Mouse (Mus musculus) c-Kit-negative CD71-positive TER-119-positive erythroid progenitor cells, embryonic 14.5 days (primary cell): Measurements from ENCODE around the gene Defb29.

Experiments used
- DNase-seq: peaks from one replicate; pipeline ENCODE4 v3.0.0-alpha.2; 2013; ENCODE audit warnings: low read depth, low spot score

The Defb29 gene

DNA sequence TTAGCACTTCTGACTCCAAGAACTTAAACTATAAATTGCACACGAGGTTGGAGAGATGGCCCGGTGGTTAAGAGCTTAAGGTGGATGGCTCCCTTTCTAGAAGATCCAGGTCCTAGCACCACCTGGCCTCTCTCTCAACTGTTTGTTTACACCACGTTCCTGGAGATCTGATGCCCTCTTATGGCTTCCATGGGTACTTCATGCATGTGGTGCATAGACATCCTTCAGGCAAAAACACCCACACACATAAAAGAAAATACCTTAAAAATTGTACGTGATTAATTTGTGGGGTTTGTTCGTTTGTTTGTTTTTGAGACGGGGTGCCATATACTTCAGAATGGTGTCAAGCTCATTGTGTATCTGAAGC is 39.1 kb downstream of the Defb29 start:
- no peak for DNase-seq

DNA sequence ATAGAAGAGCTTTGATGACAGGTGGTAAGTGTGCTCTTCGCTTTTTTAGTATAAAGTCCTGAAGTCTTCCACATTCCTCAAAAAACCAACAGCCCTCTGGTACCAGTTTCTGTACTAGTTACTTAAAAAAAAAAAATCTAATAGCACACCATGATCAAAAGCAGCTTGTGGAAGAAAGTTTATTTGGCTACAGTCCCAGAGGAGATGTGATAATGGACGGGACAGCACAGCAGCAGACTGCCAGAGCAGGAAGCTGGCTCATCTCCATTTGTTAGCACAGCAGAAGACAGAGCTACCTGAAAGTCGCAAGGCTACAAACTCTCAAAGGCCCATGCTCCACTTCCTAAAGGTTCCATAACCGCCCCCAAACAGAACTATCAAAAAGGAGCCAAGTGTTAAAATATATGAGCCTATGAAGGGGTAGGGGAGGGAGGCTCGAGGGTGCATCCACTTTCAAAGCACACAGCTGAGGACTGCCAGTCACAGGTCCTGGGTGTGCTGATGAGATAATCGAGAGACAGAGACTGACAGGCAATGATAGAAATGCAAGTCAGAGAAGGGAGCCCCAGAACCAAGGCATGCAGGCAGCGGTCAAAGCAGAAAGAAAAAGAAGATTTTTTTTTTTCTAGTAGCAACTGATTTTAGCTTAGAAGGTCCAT is 39.6 kb downstream of the Defb29 start:
- DNase-seq, result no peak

DNA sequence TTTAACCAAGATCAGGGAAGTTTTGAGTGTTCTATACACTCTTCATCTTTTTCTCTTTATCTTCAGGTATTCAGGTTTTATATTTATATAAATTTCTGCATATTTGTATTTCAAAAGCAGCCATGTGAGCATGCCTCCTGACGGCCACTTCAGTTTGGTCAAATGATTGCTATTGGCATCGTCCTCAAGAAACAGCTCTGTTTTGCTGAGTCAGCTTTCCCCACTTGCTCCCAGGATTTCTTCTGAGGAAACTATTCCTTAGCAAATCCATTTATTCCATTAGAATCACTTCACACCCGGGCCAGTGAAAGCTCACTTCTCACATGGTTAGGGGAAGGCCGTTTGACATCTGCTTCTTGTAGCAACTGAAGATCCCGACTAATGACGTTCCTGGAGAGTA is 41.9 kb downstream of the Defb29 start:
- no peak for DNase-seq

DNA sequence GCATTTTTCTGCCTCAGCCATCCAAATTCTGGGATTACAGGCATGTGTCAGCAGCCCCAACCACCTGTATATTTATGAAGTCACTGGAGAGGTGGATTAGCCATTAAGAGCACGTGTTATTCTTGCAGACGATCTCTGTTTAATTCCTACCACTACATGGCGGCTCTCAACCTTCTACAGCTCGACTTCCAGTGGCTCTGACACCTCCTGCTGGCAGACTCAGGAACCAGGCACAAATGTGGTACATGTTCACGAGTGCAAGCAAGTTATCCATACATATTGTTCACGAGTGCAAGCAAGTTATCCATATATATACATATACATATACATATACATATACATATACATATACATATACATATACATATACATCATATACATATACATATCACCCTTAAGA is 46.7 kb downstream of the Defb29 start:
- DNase-seq, result no peak

DNA sequence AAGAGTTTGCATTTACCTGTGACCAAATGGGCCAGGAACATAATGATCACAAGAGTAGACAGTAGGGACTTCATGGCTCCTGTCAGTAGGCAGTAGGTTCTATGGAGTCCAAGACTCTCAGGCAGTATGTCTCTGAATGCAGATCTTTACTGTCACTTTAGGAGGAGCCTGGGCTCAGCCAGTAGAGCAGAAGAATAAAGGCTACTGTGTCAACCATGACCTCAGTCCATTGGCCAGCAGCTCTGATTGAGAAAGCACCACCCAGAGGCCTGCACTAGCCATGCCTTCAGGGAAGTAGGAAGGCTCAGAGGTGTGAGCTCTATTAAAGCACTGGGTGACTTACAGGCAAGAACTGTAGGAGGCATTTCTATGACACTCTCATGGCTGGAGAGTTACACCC is 49.9 kb downstream of the Defb29 start, which contains the start of gene Defb22:
TSS of gene Defb22 (minus strand) at position 101 of the 400 bp plus-strand sequence.
- no peak for DNase-seq
